Mouse (Mus musculus) bone marrow, adult 2 months (tissue): ENCODE measurements around the gene Lgals2. TPM values are rescaled to one million over a fixed set of nuclear protein-coding genes. Genes with fewer than 3 reads are reported as not detected.

Source experiments
- H3K27ac ChIP-seq: fragments of 200-500 bp; 2 replicates; pipeline ENCODE4 v1.5.1; 2012; ENCODE audit warnings: low read depth, mild to moderate bottlenecking, control low read depth, inconsistent platforms, low read length; ENCODE audit not compliant: control insufficient read depth, poor library complexity, insufficient read depth
- H3K4me1 ChIP-seq: fragments of 200-500 bp; 2 replicates; pipeline ENCODE4 v1.6.1; 2011; ENCODE audit warnings: low read length; ENCODE audit not compliant: control insufficient read depth, insufficient read depth
- H3K4me3 ChIP-seq: fragments of 200-500 bp; replicated peaks from 2 replicates; pipeline ENCODE3; 2011; ENCODE audit warnings: mild to moderate bottlenecking, low read depth, low read length, control low read depth; ENCODE audit not compliant: control insufficient read depth
- CTCF ChIP-seq: fragments of 200-500 bp; IDR thresholded peaks from 2 replicates; pipeline ENCODE4 v1.5.1; 2011; ENCODE audit warnings: low read length, control low read depth; ENCODE audit not compliant: control insufficient read depth, insufficient read depth
- POLR2A ChIP-seq: fragments of 200-500 bp; IDR thresholded peaks from 2 replicates; pipeline ENCODE4 v1.6.1; 2011; ENCODE audit warnings: low read depth, mild to moderate bottlenecking, control low read depth, low read length, borderline replicate concordance; ENCODE audit not compliant: control insufficient read depth
- WGBS: fragments of 180-500 bp; shearing (Covaris S2); methylation state at CpG from one replicate; pipeline ENCODE4 v1.1.7; 2018; 5-methylcytosine and 5-hydroxymethylcytosine counted together
- polyA plus RNA-seq: library from polyadenylated mRNA; stranded (reverse); fragments of >200 nt; gene quantifications from 2 replicates; pipeline ENCODE4 v1.2.4, GENCODE M21; 2011; ENCODE audit warnings: low replicate concordance; ENCODE audit not compliant: missing spikeins, insufficient read depth, insufficient read length

Gene Lgals2
- polyA plus RNA-seq, 1 experiment: not detected

DNA sequence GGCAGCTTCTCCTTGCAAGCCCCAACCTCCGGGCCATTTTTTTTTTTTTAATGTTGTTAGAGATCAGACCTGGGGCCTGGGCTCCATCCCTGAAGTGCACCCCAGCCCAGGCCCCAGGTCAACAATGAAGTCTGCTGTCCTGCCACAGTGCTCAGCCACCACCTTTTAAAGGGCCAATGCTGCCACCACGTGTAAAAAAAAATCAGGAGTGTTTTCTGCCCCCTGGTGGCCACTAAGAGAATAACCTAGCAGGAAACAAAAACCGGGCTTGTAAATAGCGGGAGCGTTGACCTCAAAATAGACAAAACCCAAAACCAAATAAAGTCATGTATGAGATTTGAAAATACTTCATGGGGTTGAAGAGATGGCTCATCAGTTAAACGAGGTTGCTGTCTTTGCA, 14.4 kb upstream of the Lgals2 start:
- H3K4me1 ChIP-seq: no peaks in the 10 kb centered on the region
- 6% methylated on average over 6 of the region's 6 CpGs for WGBS
- TF ChIP-seq CTCF (peak; percentile 37), POLR2A (no peak)
- no peak overlapping the region for H3K27ac ChIP-seq
- no peak overlapping the region for H3K4me3 ChIP-seq

DNA sequence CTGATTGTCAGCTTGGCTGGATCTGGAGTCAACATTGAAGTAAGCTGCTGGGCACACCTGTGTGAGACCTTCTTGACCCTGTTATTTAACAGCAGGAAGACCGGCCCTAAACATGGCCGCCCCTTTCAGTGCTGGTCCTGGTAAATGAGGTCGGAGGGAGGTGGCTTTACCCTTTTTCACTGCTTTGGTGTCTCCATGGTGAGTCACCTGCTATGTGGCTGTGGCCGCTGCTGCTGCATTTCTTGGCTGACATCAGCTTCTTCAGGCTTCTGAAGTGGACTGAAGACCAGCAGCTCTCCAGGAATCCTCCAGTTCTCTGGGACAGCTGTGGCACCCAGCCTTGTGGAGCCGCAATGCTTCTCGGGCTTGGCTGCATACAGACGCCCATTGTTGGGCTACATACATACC, 13.5 kb upstream of the Lgals2 start:
- WGBS: 87% methylated on average over 7 of the region's 7 CpGs
- H3K4me1 ChIP-seq: no peaks in the 10 kb centered on the region; the same call in 1 of the 2 replicates
- TF ChIP-seq POLR2A (no peak), CTCF (no peak)
- H3K4me3 ChIP-seq: no peak overlapping the region
- H3K27ac ChIP-seq: no peak overlapping the region

DNA sequence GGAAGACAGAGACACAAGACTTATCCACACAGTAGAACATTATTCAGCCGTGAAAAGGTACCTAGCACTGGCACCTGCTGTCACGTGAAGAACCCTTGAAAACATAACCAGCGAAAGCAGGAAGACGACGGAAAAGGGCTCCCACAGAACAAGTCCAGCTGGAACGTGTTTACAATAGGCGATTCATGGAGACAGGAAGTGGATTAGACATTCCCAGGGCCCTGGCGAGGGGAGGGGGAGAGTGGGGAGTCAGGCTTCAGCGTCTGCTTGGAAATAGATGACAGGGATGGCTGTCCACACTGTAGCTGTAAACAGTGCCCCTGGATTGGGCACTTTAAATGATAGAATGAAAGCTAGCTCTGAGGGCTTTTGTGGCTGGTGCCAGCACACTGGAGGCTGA, 13.1 kb upstream of the Lgals2 start:
- Histone ChIP-seq H3K4me1 (no peaks in the 10 kb centered on the region; the same call in 1 of the 2 replicates), H3K4me3 (no peak overlapping the region), H3K27ac (no peak overlapping the region)
- WGBS: 77% methylated on average over 9 of the region's 9 CpGs
- TF ChIP-seq POLR2A: no peak

DNA sequence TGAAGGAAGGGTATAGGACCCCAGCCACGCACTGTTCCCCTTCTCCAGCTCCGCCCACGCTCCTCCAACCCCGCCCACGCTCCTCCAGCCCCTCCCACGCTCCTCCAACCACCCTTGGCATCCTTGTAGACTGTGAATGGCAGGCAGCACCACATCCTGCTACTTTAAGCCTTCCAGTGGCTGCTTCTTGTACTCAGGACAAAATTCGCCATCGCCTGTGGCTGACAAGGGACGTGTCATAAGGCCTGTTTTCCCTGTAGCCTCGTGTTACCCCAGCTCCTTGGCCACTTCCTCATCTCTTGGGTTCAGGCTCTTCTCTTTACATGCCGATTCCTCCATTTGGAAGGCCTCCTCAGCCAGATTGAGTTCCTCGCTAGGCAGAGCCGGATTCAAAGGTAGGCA, 8.5 kb upstream of the Lgals2 start:
- Histone ChIP-seq H3K27ac (peak overlapping the region; percentile 72), H3K4me1 (no peaks in the 10 kb centered on the region; the same call in 1 of the 2 replicates), H3K4me3 (peak overlapping the region; percentile 35)
- 28% methylated on average over 13 of the region's 13 CpGs for WGBS
- TF ChIP-seq POLR2A (no peak), CTCF (no peak)

DNA sequence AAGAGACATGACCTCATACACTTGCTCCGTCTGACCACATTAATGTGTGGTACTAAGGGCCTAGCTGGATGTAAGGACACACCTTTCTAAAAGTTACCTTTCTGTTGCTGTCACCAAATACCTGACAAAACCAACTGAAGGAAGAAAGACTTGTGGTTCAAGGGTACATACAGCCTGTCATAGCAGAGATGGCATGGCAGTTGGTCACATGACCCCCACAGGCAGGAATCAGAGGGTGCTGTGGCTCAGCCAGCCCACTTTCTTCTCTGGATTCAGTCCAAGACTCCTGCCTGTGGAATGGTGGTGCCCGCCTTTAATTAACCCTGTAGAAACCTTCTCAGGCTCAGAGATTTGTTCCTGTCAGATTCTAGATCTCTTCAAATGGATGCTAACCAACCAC, 7.8 kb upstream of the Lgals2 start:
- H3K4me3 ChIP-seq: no peak overlapping the region
- WGBS: 50% methylated on average over 2 of the region's 2 CpGs
- H3K4me1 ChIP-seq: no peaks in the 10 kb centered on the region; the same call in 1 of the 2 replicates
- no peak overlapping the region for H3K27ac ChIP-seq
- TF ChIP-seq CTCF (no peak), POLR2A (no peak)

DNA sequence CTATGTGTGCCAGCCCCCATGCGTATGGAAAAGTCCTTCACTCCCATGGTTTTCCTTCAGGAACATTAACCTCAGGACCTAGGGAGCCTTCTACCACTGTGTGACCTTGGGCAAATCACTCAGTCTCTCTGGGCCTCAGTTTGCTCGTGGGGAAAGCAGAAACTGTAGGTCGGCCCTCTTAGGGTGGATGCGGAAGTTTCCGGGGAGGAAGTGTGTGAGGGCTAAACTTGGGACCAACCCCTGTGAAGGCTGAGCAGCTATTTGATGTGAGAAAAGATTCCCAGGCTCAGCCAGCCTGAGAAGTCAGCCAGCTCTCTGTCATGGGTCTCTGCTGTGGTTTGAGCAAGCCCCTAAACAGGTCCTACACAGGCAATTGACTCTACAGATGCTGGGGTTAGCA, 7.0 kb upstream of the Lgals2 start:
- 39% methylated on average over 5 of the region's 5 CpGs for WGBS
- H3K27ac ChIP-seq: 0 out of 2 replicates have a peak overlapping the region, but pooled peaks have one; percentile 10

DNA sequence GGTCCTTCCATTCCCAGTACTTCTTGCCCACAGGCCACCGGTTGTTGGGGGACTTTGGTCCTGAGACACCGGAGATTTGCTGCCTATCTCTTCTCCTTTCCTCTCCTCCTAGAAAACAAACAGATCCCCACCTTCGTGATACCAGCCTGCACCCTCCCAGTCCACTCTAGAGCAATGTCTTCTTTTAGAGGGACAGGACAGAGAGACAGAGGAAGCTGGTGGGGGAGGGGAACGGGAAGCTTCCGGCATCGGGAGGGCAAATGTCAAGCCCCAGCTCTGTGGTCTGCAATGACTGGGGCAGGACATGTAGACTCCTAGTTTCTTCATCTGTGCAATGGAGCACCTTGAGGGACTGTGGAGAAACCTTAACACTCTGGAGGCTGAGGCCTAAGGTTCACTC, 4.4 kb upstream of the Lgals2 start:
- no peak for TF ChIP-seq CTCF
- TF ChIP-seq POLR2A: no peak
- 30% methylated on average over 6 of the region's 6 CpGs for WGBS
- H3K4me1 ChIP-seq: no peaks in the 10 kb centered on the region; the same call in 1 of the 2 replicates
- H3K4me3 ChIP-seq: no peak overlapping the region
- no peak overlapping the region for H3K27ac ChIP-seq

More for the DNA sequence above, 7.0 kb upstream of the Lgals2 start:
- Histone ChIP-seq H3K4me1 (no peaks in the 10 kb centered on the region; the same call in 1 of the 2 replicates), H3K4me3 (no peak overlapping the region)
- TF ChIP-seq CTCF: no peak
- no peak for TF ChIP-seq POLR2A

DNA sequence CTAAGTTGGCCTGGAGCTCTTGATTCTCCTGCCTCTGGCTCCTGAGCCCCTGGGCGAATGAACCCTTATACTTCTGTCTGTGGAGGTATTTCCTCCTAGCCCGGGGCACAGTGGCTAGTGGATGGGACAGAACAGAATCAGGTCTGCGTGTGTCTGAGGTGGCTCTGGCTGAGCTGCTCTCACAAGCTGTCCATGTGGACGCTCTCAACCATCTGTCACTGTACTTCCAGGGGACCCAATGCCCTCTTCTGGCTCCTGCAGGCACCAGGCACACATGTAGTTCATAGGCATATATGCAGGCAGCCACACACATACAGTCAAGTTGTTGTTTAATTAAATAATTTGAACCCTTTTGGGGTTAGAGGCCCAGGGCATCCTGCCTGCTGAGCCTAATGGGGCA, 4.0 kb upstream of the Lgals2 start:
- H3K27ac ChIP-seq: no peak overlapping the region
- TF ChIP-seq POLR2A: no peak
- no peak for TF ChIP-seq CTCF
- H3K4me1 ChIP-seq: no peaks in the 10 kb centered on the region; the same call in 1 of the 2 replicates
- 73% methylated on average over 4 of the region's 4 CpGs for WGBS
- H3K4me3 ChIP-seq: no peak overlapping the region

DNA sequence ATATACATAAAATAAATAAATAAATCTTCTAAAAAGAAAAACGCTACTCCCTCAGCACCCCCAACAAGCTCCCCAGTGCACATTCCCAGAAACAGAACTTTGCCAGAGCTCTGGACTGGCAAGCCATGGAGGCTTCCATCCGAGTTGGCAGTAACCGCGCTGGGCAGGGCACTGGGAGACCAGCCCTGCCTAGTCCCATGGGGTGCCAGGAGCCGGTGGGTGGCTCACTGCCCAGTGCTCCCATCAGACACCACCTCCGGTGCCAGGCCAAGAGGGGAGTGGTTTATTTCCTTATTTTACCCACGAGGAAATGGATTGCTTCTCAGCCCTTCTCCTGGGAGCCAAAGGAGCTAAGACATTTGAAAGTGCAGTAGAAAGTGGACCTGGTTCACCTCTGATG, 1.7 kb upstream of the Lgals2 start:
- TF ChIP-seq POLR2A: no peak
- TF ChIP-seq CTCF: no peak
- H3K27ac ChIP-seq: no peak overlapping the region
- no peaks in the 10 kb centered on the region; the same call in 1 of the 2 replicates for H3K4me1 ChIP-seq
- no peak overlapping the region for H3K4me3 ChIP-seq
- WGBS: 63% methylated on average over 7 of the region's 7 CpGs
